Mouse (Mus musculus) cerebellum, postnatal 25 days (tissue): ENCODE results near the gene Igfbp2.

Experiments
- DNase-seq, 2 experiments: peaks; one replicate each; pipeline ENCODE4 v3.0.0; 2021; ENCODE audit warnings: mixed read lengths in 2 of 2

Igfbp2 gene

DNA sequence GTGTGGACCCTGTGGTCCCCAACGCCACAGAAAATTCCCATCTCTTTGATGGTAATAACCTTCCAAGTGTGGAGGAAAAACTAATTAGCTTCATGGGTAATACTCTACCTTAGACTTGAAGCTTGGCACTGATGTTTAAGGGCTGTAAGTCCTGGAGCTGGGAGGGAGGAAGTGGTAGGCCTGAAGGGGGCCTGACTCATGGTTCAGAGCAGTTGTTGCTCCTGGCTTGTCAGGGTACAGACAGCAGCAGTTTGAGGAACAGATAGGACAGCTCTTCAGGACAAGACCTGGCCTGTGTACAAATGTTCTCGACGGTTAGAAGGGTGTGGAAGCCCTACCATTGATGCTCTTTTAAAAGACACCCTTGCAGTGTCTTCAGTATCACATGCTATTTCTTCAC lies 8.7 kb upstream of the Igfbp2 start:
- DNase-seq: no peak

DNA sequence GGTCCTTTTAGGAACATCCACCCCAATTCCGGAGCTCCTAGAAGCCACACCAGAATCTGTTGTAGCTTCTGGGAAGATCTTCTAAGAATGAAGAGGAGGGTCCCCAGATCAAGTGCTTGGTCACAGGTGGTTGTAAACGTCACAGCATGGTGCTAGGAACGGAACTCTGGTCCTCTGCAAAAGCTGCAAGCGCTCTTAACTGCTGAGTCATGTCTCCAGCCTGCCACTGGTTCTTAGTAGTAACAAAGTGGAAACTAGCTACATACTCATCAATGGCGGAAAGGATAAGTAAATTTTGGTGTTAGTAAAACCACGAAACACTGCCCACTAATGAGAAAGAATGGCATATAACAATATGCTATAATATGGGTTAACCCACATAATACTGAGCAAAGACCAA lies 4.3 kb upstream of the Igfbp2 start:
- DNase-seq: no peak

- no peak for DNase-seq
These were observed 1.4 kb upstream of the Igfbp2 start for GRCm38 (mm10) chr1:72822893-72823292.

GRCm38 (mm10) chr1:72824707-72825101 lies 401 bp downstream of the Igfbp2 start:
- DNase-seq: peak in 1 of 2 experiments; percentile 45

DNA sequence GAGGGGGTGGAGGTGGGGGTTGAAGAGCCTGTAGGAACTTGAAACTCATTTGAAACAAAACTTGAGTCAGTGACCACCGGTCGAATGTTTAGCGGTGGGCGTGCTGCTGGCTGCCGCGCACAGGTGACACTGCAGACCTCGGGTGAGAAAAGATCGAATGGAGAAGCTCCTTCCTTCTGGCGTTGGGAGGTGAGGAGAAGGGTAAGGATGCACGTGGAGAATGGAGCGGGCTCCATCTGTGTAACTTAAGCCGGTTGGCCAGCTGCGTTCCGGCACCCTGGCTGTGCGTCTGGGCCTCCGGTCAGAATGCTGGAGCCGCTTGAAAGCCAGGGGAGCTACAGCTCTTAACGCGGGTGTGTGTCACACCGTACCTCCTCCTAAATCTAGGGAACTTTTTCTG lies 983 bp downstream of the Igfbp2 start:
- DNase-seq: peak; percentile 14 to 28

DNA sequence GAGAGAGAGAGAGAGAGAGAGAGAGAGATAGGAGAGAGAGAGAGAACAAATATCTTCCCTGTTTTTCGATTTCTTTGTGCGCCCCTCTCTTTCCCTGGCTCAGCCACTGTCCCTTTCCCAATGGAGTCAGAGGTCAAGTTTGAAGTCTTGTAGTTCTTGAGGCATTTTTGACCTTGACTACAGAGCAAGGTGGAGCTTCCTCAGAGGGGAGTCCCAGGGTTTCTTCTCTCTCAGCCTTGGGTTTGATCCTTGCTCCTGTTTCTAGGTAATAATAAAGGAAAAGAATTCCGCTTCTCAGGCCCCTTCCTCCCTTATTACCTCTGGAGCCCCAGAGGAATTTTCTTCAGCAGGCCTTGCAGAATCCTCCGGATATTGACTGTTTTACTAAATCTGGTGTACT lies 1.6 kb downstream of the Igfbp2 start:
- no peak for DNase-seq

DNA sequence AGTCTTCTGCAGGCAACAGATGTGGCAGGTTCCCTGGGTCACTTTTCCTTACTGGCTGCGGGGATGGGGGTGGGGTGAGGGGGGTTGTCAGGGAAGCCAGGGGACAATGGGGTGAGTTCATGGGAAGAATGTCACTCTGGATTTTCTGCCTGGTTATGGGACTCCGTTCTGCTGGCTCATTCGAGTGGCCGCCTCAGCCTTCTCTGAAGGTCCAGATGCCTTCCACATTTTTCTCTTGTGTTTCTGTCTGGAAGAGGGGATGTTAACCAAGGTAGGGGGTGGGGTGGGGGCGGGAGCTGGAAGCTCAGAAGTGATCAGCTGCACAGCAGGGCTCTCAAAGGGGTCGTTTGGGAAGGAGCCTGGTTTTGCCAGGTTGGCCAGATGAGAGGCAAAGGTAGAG lies 2.1 kb downstream of the Igfbp2 start:
- DNase-seq: no peak

DNA sequence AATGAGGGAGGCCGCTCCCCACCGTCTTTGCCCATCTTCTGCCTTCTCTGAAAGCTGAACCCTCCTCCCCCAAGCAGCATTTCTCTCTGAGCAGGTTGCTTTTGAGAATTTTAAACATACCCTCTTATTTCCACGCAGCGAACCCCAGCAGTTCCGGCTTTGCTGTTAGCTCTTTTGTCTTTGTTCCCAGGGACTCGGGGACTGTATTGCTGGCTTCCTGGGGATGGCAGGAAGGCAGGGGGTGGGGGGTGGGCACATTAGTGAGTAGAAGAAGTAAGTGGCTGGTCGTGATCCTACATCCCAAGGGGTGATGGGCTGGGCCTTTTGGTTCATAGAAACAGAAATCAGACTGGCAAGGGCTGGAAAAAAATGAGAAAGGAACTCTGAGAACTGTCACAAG lies 2.6 kb downstream of the Igfbp2 start:
- DNase-seq: no peak

DNA sequence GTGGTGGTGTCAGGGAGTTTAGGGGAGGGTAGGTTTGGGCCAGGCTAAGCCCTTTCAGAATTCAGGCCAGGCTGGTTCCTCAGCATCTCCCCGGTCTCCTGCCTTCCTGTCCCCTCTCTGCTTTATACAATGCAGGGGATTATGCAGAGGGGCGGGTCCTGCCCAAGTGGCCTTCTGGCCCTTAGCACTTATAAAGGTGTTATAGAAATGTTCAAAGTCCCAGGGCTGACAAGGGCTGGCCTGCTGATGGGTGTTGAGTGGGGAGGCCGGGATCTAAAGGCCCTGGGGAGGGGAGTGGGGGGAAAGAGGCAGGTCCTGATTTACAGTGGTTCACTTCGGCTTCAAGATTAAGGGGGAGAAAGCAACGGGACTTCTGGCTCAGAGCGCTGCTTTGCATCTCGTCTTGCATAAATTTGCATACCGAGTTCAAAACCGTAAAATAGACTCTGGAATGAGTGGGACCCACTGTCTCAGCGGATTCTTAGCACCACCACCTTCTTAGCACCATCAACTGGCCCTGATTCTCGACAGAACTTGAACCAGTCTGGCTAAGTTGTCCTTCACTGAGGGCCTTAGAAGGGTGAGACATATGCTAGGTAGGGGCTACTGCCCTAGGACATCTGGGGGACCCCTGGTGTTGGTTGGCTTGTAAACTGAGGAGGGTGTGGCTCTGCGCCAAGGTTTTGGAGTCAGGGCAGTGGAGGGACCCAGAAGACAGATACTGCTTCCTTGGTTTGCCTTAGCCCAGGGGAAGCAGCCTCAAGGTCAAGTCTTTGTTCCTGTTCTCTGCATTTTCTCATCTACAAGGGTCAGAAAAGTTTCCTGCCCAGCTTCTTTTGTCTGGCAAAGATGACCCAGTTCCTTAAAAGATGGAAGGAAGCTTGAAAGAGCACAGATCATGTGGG lies 3.4 kb downstream of the Igfbp2 start:
- DNase-seq: no peak

- DNase-seq: no peak
These were observed 4.5 kb downstream of the Igfbp2 start for GRCm38 (mm10) chr1:72828843-72829242.

DNA sequence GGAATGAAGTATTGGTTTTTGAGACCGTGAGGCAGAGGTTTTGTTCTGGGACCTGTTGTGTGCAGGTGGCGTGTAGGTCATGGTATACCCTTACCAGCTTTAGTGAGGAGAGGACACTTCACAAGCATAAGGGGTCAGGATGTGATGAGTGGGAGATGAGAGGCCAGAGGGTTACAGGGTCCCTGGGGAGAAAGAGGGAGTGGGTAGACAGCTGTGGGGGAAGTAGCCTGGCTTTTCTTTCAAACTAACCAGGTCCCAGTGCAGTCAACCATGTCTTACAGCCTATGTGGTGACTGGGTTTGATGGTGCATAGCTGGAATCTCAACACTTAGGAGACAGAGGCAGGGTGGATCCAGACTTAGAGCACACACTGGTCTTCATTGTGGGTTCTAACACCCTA lies 6.2 kb downstream of the Igfbp2 start:
- DNase-seq: no peak

- DNase-seq: peak in 1 of 2 experiments; percentile 40
These were observed 8.4 kb downstream of the Igfbp2 start for GRCm38 (mm10) chr1:72832715-72833153.

GRCm38 (mm10) chr1:72833563-72833962 lies 9.3 kb downstream of the Igfbp2 start:
- DNase-seq: no peak

DNA sequence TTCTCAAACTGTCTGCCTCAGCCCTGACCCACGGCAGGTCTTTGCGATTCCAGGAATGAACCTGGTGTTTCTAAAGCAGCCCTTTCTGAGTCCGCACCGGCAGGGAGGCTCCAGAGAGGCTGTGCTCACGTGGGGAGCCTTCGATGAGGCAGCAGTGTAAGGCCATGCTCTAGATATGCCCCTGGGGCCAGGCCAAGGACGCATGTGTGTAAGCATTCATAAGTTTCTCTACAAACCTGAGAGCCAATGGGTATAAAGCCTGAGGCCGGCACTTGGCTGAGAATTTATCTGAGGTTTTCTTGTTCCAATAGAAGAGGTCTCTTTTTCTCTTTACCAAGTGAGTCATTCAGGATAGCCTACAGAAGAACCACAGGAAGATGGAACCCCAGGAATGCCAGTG lies 15.1 kb downstream of the Igfbp2 start:
- DNase-seq: no peak

DNA sequence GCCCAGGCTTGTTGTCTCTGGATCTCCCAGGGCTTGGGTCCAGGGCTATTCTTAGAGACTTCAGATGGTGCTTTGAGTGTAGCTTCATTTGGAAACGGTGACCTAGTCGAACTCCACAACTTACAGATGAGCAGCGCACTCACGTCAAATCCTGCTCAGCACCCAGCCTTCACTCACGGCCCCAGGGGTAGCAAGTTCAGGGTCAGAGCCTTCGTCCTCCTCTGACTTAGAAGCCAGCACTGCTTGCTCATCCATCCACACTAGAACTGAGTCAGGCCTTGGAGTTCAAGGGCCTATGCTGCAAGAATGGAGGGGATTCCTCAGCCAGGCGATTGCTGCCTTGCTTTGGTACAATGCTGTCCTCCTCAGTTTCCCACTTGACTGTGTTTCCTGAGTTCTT lies 15.5 kb downstream of the Igfbp2 start:
- DNase-seq: no peak

GRCm38 (mm10) chr1:72842666-72843459 lies 18.6 kb downstream of the Igfbp2 start:
- DNase-seq: no peak

DNA sequence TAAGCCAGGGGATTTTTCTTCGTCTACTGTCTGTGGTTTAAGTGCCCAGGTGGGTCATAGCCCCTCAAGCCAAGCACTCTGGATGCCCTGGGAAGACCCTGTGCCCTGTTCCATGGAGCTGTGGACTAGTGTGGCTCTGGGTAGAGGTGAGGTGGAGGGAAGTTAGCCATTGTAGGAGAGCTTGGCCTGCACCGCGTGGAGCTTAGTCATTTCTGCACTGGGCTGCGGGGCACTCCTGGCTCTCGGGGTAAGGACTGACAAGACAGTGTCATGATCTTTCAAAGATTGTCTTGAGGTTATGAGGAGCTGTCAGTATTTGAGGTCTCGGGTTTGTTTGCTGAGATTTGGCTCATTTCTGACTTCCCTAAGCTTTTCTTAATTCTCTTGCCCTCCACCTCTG lies 20.4 kb downstream of the Igfbp2 start:
- DNase-seq: no peak

GRCm38 (mm10) chr1:72847849-72848380 lies 23.6 kb downstream of the Igfbp2 start:
- no peak for DNase-seq

DNA sequence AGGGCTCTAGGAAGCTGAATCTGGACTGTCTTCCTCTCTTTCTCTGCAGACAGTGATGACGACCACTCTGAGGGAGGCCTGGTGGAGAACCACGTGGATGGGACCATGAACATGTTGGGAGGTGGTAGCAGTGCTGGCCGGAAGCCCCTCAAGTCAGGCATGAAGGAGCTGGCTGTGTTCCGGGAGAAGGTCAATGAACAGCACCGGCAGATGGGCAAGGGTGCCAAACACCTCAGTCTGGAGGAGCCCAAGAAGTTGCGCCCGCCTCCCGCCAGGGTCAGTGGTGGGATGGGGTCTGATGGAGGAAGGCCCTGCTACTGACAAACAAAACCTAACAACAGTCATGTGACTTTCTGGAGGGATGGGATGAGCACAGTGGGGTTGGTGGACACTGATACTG lies 24.7 kb downstream of the Igfbp2 start:
- DNase-seq: no peak

GRCm38 (mm10) chr1:72853759-72854158 lies 29.5 kb downstream of the Igfbp2 start:
- no peak for DNase-seq

GRCm38 (mm10) chr1:72854337-72855237 lies 30.3 kb downstream of the Igfbp2 start:
- DNase-seq: peak; percentile 72 to 75

- DNase-seq: no peak
These were observed 31.4 kb downstream of the Igfbp2 start for GRCm38 (mm10) chr1:72855729-72856128.
